Mouse (Mus musculus) embryonic facial prominence, embryonic 14.5 days (tissue): ENCODE measurements around the gene Cr2. TPM values are rescaled to one million over a fixed set of nuclear protein-coding genes. Genes with fewer than 3 reads are reported as not detected.

Experiments
- polyA plus RNA-seq: library from polyadenylated mRNA; unstranded; fragments of >200 nt; fragmentation: Nextera tagmentation; extraction: Ambion mirVana; gene quantifications from 2 replicates; pipeline ENCODE4 v1.2.1, GENCODE M21; 2014

Cr2 gene
- polyA plus RNA-seq, 1 experiment from 2014 or later, result 0.22 TPM

Other genes starting within 250 kb of the Cr2 start
- 132 and 137 TPM in 2 replicates for gene Cd34, start 237.9 kb downstream of the Cr2 start, polyA plus RNA-seq
- gene Cd46, start 84.5 kb downstream of the Cr2 start, polyA plus RNA-seq, result 0.89 and 1.4 TPM in 2 replicates
- 57.0 and 67.3 TPM in 2 replicates for gene Cr1l, start 45.1 kb downstream of the Cr2 start, polyA plus RNA-seq